8 mouse cellular contexts compared by ENCODE assay signal in the genomic region with DNA sequence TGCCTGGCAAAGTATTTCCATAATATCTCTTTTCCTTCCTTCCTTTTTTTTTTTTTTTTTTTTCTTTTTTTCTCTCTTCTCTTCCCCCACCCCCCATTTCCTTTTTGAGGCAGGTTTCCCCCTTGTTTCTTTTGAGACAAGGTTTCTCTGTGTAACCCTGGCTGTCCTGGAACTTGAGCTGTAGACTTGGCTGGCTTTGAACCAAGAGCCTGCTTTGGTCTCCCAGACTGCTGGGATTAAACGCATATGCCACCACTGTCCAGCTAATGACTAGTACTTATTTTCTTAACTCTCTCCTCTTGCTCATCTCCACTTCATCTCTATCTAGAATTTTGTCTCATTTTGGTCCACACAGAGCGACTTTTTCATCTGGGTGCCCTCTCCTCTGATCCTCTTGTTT. TPM values are rescaled to one million over a fixed set of nuclear protein-coding genes. Genes with fewer than 3 reads are reported as not detected.
A peak's percentile ranks its signal among the peaks of the same experiment; 100 is the strongest.
DNase-seq lines count a peak whose midpoint lies in the region; ATAC-seq and TF ChIP-seq lines count a peak whose summit lies in the region.

No protein-coding gene starts in this region.

- no peak for TF ChIP-seq EP300 in liver, embryonic 14.5 days (IDR thresholded peaks at IDR 0.05; ENCODE audit: low read depth)

- no peak for DNase-seq in heart, postnatal 25 days (ENCODE audit: low spot score)
- DNase-seq in liver, embryonic 14.5 days (ENCODE audit: low read depth in 3 of 3, low spot score in 3 of 3) = no peak
- DNase-seq in frontal cortex, postnatal 36 days (ENCODE audit: low spot score in 2 of 2) = no peak
- DNase-seq in adrenal gland, adult 2 months = no peak
- no peak for DNase-seq in adrenal gland, adult 8-10 months

- H3K27ac ChIP-seq in heart, embryonic 11.5 days (ENCODE audit: low read depth, low read length) = 0 out of 2 replicates have a peak overlapping the region, but pooled peaks have one; percentile 96
- 0 out of 2 replicates have a peak overlapping the region, but pooled peaks have one; percentile 19 for H3K27ac ChIP-seq in forebrain, embryonic 13.5 days
- peak overlapping the region; percentile 93 for H3K27ac ChIP-seq in liver, embryonic 14.5 days

- peak overlapping the region; percentile 99 for H3K9ac ChIP-seq in heart, embryonic 11.5 days (ENCODE audit: low read depth, low read length)
- H3K9ac ChIP-seq in forebrain, embryonic 13.5 days = peak overlapping the region; percentile 99
- peak overlapping the region; percentile 88 for H3K9ac ChIP-seq in liver, embryonic 14.5 days (replicated peaks)

- peak overlapping the region; percentile 33 for H3ac ChIP-seq in C2C12 (ENCODE audit: control insufficient read depth, insufficient read length, low read depth)

- peaks cover 65% of the 10 kb centered on the region for H3K79me2 ChIP-seq in C2C12 (ENCODE audit: control insufficient read depth, insufficient read depth)

- H3K27me3 ChIP-seq in heart, embryonic 11.5 days (ENCODE audit: control insufficient read depth, insufficient read depth, low read length) = no peaks in the 10 kb centered on the region
- no peaks in the 10 kb centered on the region for H3K27me3 ChIP-seq in C2C12 (ENCODE audit: control insufficient read depth, insufficient read depth, insufficient read length)
- no peaks in the 10 kb centered on the region for H3K27me3 ChIP-seq in forebrain, embryonic 13.5 days
- H3K27me3 ChIP-seq in liver, embryonic 14.5 days (ENCODE audit: control insufficient read depth, insufficient read depth, low read length) = no peaks in the 10 kb centered on the region

- intact Hi-C loops in heart, postnatal 25 days (cut with DNase I) = loop anchor here (2.0 kb wide), 1 partner anchor 14 kb away; a partner anchor contains a TSS

- H3K36me3 ChIP-seq in heart, embryonic 11.5 days (ENCODE audit: control insufficient read depth, insufficient read depth, low read length) = peaks cover 20% of the 10 kb centered on the region
- H3K36me3 ChIP-seq in C2C12 (ENCODE audit: control insufficient read depth, insufficient read depth) = peaks cover 79% of the 10 kb centered on the region
- H3K36me3 ChIP-seq in forebrain, embryonic 13.5 days (ENCODE audit: poor library complexity, severe bottlenecking) = peaks cover 41% of the 10 kb centered on the region
- H3K36me3 ChIP-seq in liver, embryonic 14.5 days (replicated peaks; ENCODE audit: control insufficient read depth, insufficient read depth, low read depth) = peaks cover 35% of the 10 kb centered on the region

- ATAC-seq in heart, embryonic 11.5 days (replicated peaks; ENCODE audit: insufficient number of reproducible peaks, low FRiP score, low TSS enrichment) = no peak
- no peak for ATAC-seq in forebrain, embryonic 13.5 days
- ATAC-seq in liver, embryonic 14.5 days (ENCODE audit: insufficient read depth) = no peak

- TF ChIP-seq CTCF in C2C12 (IDR thresholded peaks at IDR 0.05; ENCODE audit: control insufficient read depth, insufficient read depth, insufficient read length) = no peak
- no peak for TF ChIP-seq CTCF in liver, embryonic 14.5 days (IDR thresholded peaks at IDR 0.05; ENCODE audit: low read depth)

- H3K79me3 ChIP-seq in C2C12 (ENCODE audit: low read depth) = peaks cover 38% of the 10 kb centered on the region

- 59% methylated on average over 2 of the region's 2 CpGs for WGBS in heart, embryonic 11.5 days (ENCODE audit: insufficient replicate concordance)
- 69% methylated on average over 2 of the region's 2 CpGs for WGBS in forebrain, embryonic 13.5 days
- WGBS in liver, embryonic 14.5 days (ENCODE audit: insufficient replicate concordance) = 27% methylated on average over 2 of the region's 2 CpGs

- H3K4me2 ChIP-seq in heart, embryonic 11.5 days = peak overlapping the region; percentile 83
- H3K4me2 ChIP-seq in forebrain, embryonic 13.5 days = peak overlapping the region; percentile 72
- H3K4me2 ChIP-seq in liver, embryonic 14.5 days (ENCODE audit: low read depth) = peak overlapping the region; percentile 78

- H3K9me3 ChIP-seq in heart, embryonic 11.5 days (replicated peaks; ENCODE audit: control insufficient read depth, low read length) = no peaks in the 10 kb centered on the region
- H3K9me3 ChIP-seq in forebrain, embryonic 13.5 days (replicated peaks) = no peaks in the 10 kb centered on the region
- no peaks in the 10 kb centered on the region for H3K9me3 ChIP-seq in liver, embryonic 14.5 days (ENCODE audit: control insufficient read depth, low read length)

- peak overlapping the region; percentile 95 for H3K4me3 ChIP-seq in heart, embryonic 11.5 days (ENCODE audit: low read depth, low read length)
- H3K4me3 ChIP-seq in C2C12 (ENCODE audit: insufficient read depth, poor library complexity, severe bottlenecking) = peak overlapping the region; percentile 92
- H3K4me3 ChIP-seq in forebrain, embryonic 13.5 days = peak overlapping the region; percentile 85
- peak overlapping the region; percentile 72 to 88 for H3K4me3 ChIP-seq in liver, embryonic 14.5 days (ENCODE audit: insufficient read depth in 1 of 2, low read depth in 2 of 2, low read length in 2 of 2)

- peaks cover 19% of the 10 kb centered on the region for H3K4me1 ChIP-seq in heart, embryonic 11.5 days (ENCODE audit: control insufficient read depth, insufficient read depth, low read length)
- peaks cover 35% of the 10 kb centered on the region for H3K4me1 ChIP-seq in forebrain, embryonic 13.5 days
- H3K4me1 ChIP-seq in liver, embryonic 14.5 days (replicated peaks; ENCODE audit: control insufficient read depth in 2 of 2, insufficient read depth in 2 of 2, low read length in 1 of 2) = peaks cover 33 to 37% of the 10 kb centered on the region in 2 experiments

TF ChIP-seq in C2C12, 6 proteins besides CTCF, POLR2A, EP300 and RAD21 (continues in another document):
- TF ChIP-seq FOSL1 (IDR thresholded peaks at IDR 0.05; ENCODE audit: insufficient read depth, low read length, poor library complexity, severe bottlenecking) (no peak), MYOG (IDR thresholded peaks at IDR 0.05; ENCODE audit: control insufficient read depth, extremely low read depth, insufficient read length) (no peak), USF1 (IDR thresholded peaks at IDR 0.05; ENCODE audit: low read depth) (no peak), MYOD1 (IDR thresholded peaks at IDR 0.05; ENCODE audit: control insufficient read depth, insufficient read length, low read depth) (no peak), MAX (IDR thresholded peaks at IDR 0.05) (no peak)

RNA-seq across cellular contexts. Expression of a gene that starts 1.4 kb away (rescaled TPM):
- polyA plus RNA-seq in heart, embryonic 11.5 days (2014; fragmentation: Nextera tagmentation; extraction: Ambion mirVana) = 30.0 and 39.9 TPM in 2 replicates
- total RNA-seq in heart, postnatal 25 days (2021) = 10 to 100 TPM; 29.5 to 32.3 TPM
- polyA plus RNA-seq in C2C12 (2012; fragmentation: generic; extraction: Trizol) = 109 TPM
- polyA plus RNA-seq in forebrain, embryonic 13.5 days (2015; fragmentation: Nextera tagmentation; extraction: Ambion mirVana) = 178 and 180 TPM in 2 replicates
- 18.9 and 23.0 TPM in 2 replicates for polyA plus RNA-seq in liver, embryonic 14.5 days (2012; rRNA removed)
- polyA plus RNA-seq in liver, embryonic 14.5 days (2014; fragmentation: Nextera tagmentation; extraction: Ambion mirVana) = 18.5 and 22.8 TPM in 2 replicates
- total RNA-seq in adrenal gland, adult 2 months (2021) = 10 to 100 TPM; 81.8 to 86.1 TPM
- polyA plus RNA-seq in adrenal gland, adult 2 months (2012; rRNA removed) = 15.9 and 20.6 TPM in 2 replicates
- 100 to 1,000 TPM in 2 of 4 experiments, 10 to 100 TPM in 2; 83.4 to 133 (median 102) TPM for total RNA-seq in adrenal gland, adult 8-10 months (2022)

RNA-seq across cellular contexts. Expression of a gene that starts 10.6 kb away (rescaled TPM):
- 17.1 and 19.8 TPM in 2 replicates for polyA plus RNA-seq in heart, embryonic 11.5 days (2014; fragmentation: Nextera tagmentation; extraction: Ambion mirVana)
- total RNA-seq in heart, postnatal 25 days (2021) = 1 to 10 TPM; 7.2 to 8.8 TPM
- 24.2 TPM for polyA plus RNA-seq in C2C12 (2012; fragmentation: generic; extraction: Trizol)
- 35.3 and 36.7 TPM in 2 replicates for polyA plus RNA-seq in forebrain, embryonic 13.5 days (2015; fragmentation: Nextera tagmentation; extraction: Ambion mirVana)
- 9.3 and 9.5 TPM in 2 replicates for polyA plus RNA-seq in liver, embryonic 14.5 days (2012; rRNA removed)
- 10.0 and 11.5 TPM in 2 replicates for polyA plus RNA-seq in liver, embryonic 14.5 days (2014; fragmentation: Nextera tagmentation; extraction: Ambion mirVana)
- 10 to 100 TPM; 19.6 to 23.9 TPM for total RNA-seq in adrenal gland, adult 2 months (2021)
- 16.3 and 22.4 TPM in 2 replicates for polyA plus RNA-seq in adrenal gland, adult 2 months (2012; rRNA removed)
- total RNA-seq in adrenal gland, adult 8-10 months (2022) = 10 to 100 TPM; 22.9 to 31.9 (median 26.8) TPM

RNA-seq across cellular contexts. Expression of a gene that starts 13.7 kb away (rescaled TPM):
- 8.1 and 8.5 TPM in 2 replicates for polyA plus RNA-seq in heart, embryonic 11.5 days (2014; fragmentation: Nextera tagmentation; extraction: Ambion mirVana)
- 1 to 10 TPM; 8.9 to 9.1 TPM for total RNA-seq in heart, postnatal 25 days (2021)
- polyA plus RNA-seq in C2C12 (2012; fragmentation: generic; extraction: Trizol) = 28.7 TPM
- 8.9 and 9.6 TPM in 2 replicates for polyA plus RNA-seq in forebrain, embryonic 13.5 days (2015; fragmentation: Nextera tagmentation; extraction: Ambion mirVana)
- 10.9 and 11.0 TPM in 2 replicates for polyA plus RNA-seq in liver, embryonic 14.5 days (2012; rRNA removed)
- polyA plus RNA-seq in liver, embryonic 14.5 days (2014; fragmentation: Nextera tagmentation; extraction: Ambion mirVana) = 5.6 and 7.8 TPM in 2 replicates
- total RNA-seq in adrenal gland, adult 2 months (2021) = 10 to 100 TPM; 39.7 to 51.0 TPM
- 70.6 and 80.7 TPM in 2 replicates for polyA plus RNA-seq in adrenal gland, adult 2 months (2012; rRNA removed)
- total RNA-seq in adrenal gland, adult 8-10 months (2022) = 10 to 100 TPM; 57.9 to 87.6 (median 79.6) TPM

RNA-seq across cellular contexts. Expression of a gene that starts 13.9 kb away (rescaled TPM):
- 1.2 and 1.7 TPM in 2 replicates for polyA plus RNA-seq in heart, embryonic 11.5 days (2014; fragmentation: Nextera tagmentation; extraction: Ambion mirVana)
- 10 to 100 TPM; 22.0 to 23.6 TPM for total RNA-seq in heart, postnatal 25 days (2021)
- polyA plus RNA-seq in C2C12 (2012; fragmentation: generic; extraction: Trizol) = 10.4 TPM
- 1.2 and 1.3 TPM in 2 replicates for polyA plus RNA-seq in forebrain, embryonic 13.5 days (2015; fragmentation: Nextera tagmentation; extraction: Ambion mirVana)
- 2.6 and 2.8 TPM in 2 replicates for polyA plus RNA-seq in liver, embryonic 14.5 days (2012; rRNA removed)
- 1.4 and 1.8 TPM in 2 replicates for polyA plus RNA-seq in liver, embryonic 14.5 days (2014; fragmentation: Nextera tagmentation; extraction: Ambion mirVana)
- total RNA-seq in adrenal gland, adult 2 months (2021) = 10 to 100 TPM; 37.0 to 46.9 TPM
- polyA plus RNA-seq in adrenal gland, adult 2 months (2012; rRNA removed) = 105 and 116 TPM in 2 replicates
- total RNA-seq in adrenal gland, adult 8-10 months (2022) = 10 to 100 TPM; 51.9 to 73.5 (median 54.9) TPM

RNA-seq across cellular contexts. Expression of a gene that starts 22.9 kb away (rescaled TPM):
- polyA plus RNA-seq in heart, embryonic 11.5 days (2014; fragmentation: Nextera tagmentation; extraction: Ambion mirVana) = 33.2 and 35.9 TPM in 2 replicates
- 10 to 100 TPM; 35.9 to 36.7 TPM for total RNA-seq in heart, postnatal 25 days (2021)
- polyA plus RNA-seq in C2C12 (2012; fragmentation: generic; extraction: Trizol) = 60.1 TPM
- 66.4 and 69.5 TPM in 2 replicates for polyA plus RNA-seq in forebrain, embryonic 13.5 days (2015; fragmentation: Nextera tagmentation; extraction: Ambion mirVana)
- 23.1 and 26.6 TPM in 2 replicates for polyA plus RNA-seq in liver, embryonic 14.5 days (2012; rRNA removed)
- 15.4 and 15.8 TPM in 2 replicates for polyA plus RNA-seq in liver, embryonic 14.5 days (2014; fragmentation: Nextera tagmentation; extraction: Ambion mirVana)
- total RNA-seq in adrenal gland, adult 2 months (2021) = 10 to 100 TPM; 57.0 to 70.5 TPM
- polyA plus RNA-seq in adrenal gland, adult 2 months (2012; rRNA removed) = 147 and 159 TPM in 2 replicates
- total RNA-seq in adrenal gland, adult 8-10 months (2022) = 10 to 100 TPM; 61.3 to 72.9 (median 70.0) TPM

Comparison
In these comparisons a context has a peak if more than half of its experiments do, and no peak if none do; other contexts are left out.
1. H3K27ac ChIP-seq: peak in every context shown above with its lines; median percentile 96 in heart, embryonic 11.5 days; 93 in liver, embryonic 14.5 days; 19 in forebrain, embryonic 13.5 days.